Mouse (Mus musculus) spleen, adult 18-20 months (tissue): ENCODE results near the gene Zfp442.
"Not testable (repeated sequence)": the region's sequence is repeated elsewhere in the genome, so short reads cannot be mapped to it uniquely, and the experiment has no call there.

Experiments used
- DNase-seq, 2 experiments: peaks; one replicate each; pipeline ENCODE4 v3.0.0; 2022; ENCODE audit warnings: mixed read lengths in 2 of 2

The Zfp442 gene

DNA sequence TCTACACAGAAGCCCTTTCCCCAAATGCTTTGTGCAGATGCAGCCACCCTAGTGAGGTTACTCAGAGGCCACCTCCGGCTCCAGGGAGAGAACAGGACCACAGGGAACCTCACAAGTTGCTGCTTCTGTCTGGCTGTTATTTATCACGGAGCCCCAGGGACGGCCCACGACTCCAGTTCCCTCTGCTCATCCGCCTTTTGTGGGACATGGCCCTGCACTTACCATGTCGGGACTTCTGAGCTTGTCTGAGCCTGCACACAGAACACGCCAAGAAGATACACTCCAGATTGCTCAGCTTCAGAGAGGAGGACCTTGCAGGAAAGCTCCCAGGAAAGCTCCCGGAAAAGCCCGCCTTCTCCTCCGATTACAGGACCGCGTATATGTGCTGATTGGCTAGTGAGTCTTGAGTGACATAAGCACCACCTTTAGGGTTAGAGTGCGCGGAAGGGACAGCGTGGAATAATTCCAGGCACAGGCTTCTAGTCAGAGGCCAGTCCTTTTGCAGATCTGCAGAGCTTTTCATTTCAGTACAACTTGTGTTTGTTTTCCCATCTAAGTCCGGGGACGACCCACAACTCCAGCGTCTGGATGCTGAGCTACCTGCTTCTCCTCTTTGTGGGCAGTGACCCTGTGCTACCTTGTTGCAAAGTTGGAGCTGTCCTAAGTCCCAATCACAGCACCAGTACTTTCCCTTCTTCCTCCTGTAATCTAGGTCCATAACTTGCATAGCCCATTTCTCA is at the start of gene Zfp442:
Gene Zfp442 (minus strand): TSS at position 307 of the 740 bp plus-strand sequence.
- DNase-seq = peak; percentile 22 to 50

DNA sequence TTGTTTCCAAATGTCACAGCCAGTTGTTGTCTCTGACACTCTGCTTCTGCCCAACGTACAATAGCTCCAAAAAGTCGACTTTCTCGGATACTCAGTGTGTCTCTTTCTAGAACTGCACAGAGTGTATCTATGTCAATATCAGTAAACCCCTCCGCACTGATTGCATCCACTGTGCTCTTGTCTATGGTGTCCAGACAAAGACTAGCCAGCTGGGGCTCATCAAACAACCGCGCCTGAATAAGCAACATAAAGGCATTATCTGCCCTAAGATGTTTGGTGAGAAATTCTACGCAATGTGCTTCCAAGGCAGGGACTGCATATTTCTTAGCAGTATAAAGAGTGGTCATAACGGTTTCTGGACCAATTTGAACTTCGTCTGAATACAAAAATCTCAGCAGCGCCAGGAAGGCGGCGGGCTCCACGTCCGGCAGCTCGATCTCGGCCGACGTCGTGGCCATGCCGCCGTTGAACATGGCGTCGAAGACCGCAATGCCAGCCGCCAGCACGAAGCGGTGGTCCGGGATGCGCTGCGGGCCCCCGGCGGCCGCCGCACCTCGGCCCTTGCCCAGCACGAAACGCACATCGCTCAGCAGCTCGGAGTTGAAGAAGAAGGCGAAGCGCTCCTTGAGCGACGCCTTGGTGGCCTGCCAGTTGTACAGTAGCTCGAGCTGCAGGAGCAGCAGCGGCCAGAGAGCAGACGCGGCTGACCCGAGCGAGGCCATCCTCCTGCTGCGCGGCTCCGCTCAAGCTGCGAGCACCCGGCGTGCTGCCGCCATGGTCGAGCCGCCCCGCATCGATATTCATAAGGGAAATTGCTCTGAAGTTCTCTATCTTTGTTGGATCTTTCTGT is 49.1 kb upstream of the Zfp442 start:
- not testable (repeated sequence) for DNase-seq

DNA sequence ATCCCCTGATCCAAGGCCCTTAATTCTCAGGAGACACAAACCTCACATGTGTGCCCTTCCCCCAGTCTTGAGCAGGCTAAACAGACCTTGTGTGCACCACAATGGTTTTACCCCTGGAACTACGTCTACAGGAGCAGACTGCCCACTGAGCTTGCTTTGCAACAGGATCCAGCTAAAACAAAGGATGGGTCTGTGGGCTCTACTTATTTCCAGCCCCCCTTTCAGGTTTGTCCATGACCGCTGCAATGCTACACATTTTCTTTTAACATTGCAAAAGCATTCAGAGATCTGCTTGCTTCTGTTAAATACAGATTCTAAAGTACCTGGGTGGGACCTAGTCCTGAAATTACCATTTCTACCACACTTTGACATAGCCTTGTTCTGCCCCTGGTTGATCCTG is 41.7 kb upstream of the Zfp442 start:
- DNase-seq = no peak

DNA sequence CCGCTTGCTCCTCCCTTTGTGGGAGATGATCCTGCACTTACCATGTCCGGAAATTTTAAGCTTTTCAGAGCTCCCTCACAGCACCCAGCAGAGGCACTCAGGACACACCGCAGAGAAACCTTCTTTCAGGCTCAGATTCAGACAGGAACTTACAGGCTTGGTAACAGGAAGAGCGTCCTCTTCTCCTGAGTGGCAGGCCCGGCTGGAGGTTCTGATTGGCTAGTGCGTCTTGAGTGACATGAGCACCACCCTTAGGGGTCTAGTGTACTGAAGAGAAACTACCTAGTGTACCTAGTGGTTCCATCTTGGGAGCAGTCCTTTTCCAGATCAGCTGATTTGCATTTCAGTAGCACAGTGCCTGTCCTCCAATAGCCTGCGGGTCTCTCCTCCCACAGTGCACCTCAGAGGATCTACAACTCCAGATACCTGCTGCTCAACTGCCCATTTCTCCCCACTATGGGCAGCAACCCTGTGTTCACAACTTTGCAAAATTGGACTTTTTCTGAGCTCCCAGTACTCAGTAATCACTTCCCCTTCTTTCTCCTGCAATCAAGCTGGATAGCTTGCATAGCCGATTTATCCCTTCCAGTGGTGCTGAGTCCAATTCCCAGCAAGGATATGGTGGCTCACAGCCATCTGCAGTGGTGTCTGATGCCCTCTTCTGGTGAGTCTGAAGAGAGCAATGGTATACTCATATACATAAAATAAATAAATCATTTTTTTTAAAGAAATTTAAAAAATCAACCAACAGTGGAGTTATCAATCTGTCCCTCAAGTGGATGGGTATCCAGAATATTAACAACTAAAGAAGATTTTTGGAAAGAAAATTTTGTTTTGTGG is 33.9 kb upstream of the Zfp442 start, which contains the start of gene Zfp345:
Gene Zfp345 (minus strand): TSS at position 153 of the 840 bp plus-strand sequence.
- DNase-seq = peak; percentile 9 to 16

DNA sequence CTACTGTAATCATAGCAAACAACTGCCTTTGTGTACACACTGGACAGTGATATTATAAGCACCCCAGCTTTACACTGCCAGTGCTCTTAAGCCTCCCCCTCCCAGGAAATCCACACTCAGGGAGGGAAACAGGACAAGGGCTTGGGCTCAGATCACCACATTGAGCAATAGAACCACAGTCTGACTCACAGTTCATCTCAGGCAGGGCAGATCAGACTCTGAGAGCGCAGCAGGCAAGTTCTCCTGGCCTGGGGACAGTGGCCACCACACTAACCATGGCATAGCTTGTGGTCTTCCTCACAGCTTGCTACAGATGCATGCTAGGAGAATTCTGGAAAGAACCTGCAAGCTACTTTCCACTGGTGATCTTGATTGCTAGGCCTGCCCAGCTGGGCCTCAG is 12.2 kb downstream of the Zfp442 start:
- not testable (repeated sequence) for DNase-seq

DNA sequence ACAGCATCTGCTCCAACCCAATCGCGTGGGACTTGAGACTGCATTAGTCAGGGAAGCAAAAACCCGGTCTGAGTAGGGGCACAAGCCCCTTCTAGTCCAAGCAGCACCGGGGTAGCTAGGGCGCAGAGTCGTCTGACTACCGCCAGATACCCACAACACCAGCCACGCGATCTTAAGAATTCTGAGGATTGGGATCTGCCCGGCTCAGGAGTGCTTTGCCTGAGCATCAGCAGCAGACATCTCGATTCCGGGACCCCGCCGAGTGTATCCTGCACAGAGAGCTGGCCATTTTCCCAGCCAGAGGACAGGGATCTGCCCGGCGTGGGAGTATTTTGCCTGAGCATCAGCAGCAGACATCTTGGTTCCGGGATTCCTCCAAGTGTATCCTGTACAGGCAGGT is 39.1 kb downstream of the Zfp442 start:
- DNase-seq = not testable (repeated sequence)

DNA sequence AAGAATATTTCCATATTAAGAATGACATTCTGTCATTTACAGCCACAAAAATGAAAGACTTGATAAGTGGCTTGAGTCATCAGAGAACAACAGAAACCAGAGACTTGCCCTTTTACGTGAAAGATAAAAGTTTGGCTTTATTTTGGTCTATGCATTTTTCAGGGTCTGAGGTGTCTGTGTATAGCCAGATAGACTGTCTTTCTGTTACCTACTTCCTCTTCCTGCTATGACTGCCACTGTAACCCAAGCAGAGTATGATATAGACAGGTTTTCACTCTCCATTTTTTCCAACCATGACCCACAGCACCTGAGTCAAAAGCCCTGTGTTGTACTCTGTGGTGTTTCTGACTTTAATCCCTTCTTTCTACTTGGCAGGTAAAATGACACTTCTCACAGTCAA is 61.1 kb downstream of the Zfp442 start:
- DNase-seq = no peak

DNA sequence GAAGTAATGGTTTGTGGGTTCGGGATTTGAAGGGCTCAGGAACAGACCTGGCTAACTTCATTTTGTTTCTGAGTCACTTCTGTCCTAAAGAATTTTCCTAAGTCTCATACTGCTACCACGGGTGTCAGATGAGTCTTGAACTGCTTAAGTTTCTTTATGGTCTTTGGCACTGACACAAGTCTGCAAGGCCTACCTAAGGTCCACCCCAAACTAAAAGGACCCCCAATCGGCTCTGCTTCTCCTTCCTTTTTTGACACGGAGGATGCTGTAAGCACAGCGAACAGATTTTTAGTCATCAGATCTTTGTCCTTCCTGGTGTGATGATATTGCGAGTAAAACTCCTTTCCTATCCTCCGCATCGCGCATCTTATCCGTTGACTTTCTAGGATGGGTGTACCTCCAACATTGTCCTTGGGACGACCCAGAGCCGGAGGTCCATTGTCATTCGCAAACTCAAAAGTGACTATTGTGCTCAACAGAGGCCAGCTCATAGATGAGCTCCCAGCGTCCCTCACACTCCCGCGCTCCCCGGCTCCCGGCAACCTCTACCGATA is 65.7 kb downstream of the Zfp442 start:
- DNase-seq = not testable (repeated sequence)

DNA sequence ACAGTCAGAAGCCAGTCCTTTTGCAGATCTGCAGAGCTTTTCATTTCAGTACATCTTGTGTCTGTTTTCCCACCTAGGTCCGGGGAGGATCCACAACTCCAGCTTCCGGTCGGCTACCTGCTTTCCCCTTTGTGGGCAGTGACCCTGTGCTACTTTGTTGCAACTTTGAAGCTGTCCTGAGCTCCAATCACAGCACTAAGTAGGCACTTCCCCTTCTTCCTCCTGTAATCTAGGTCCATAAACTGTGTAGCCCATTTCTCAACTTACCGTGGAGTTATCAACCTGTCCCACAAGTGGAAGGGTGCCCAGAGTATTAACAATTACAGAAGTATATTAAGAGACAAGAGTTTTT is 88.4 kb downstream of the Zfp442 start:
- DNase-seq = no peak

DNA sequence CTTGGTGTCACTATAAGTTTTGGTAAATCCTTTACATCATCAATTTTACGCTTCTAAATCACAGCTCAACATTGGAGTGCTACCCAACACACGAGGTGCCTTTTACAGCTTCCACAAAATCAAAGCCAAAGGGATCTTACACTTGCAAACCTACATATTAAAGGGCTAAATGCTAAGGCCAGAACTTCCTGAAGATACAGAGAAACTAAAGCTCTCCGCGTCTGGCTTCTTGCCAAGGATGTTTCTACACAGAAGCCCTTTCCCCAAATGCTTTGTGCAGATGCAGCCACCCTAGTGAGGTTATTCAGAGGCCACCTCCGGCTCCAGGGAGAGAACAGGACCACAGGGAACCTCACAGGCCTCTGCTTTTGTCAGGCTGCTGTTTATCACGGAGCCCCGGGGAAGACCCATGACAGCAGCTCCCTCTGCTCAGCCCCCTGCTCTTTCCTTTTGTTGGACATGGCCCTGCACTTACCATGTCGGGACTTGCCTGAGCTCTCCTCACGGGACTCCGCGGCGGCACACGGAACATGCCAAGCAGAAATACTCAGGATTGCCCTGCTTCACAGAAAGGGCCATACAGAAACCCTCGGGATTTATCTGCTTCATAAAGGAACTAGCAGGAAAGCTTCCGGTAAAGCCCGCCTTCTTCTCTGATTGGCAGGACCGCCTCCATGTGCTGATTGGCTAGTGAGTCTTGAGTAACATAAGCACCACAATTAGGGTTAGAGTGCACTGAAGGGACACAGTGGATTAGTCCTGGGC is 89.0 kb downstream of the Zfp442 start, which contains the start of gene 3300002I08Rik:
Gene 3300002I08Rik (minus strand): TSS at position 653 of the 765 bp plus-strand sequence.
- peak; percentile 64 to 81 for DNase-seq
